Mouse (Mus musculus) embryonic facial prominence, embryonic 14.5 days (tissue): Measurements from ENCODE around the gene Mmp17. TPM values are rescaled to one million over a fixed set of nuclear protein-coding genes. Genes with fewer than 3 reads are reported as not detected.

Experiments
- ATAC-seq: fragments of 200-750 bp; cut with Nextera tagmentation; 2 replicates; pipeline ENCODE4 v1.8.0; 2017; ENCODE audit warnings: low read depth, moderate number of reproducible peaks, moderate TSS enrichment
- DNase-seq: peaks from one replicate; pipeline ENCODE4 v3.0.0-alpha.2; 2015; ENCODE audit warnings: low spot score
- H3K27ac ChIP-seq: fragments of 300-500 bp; sonication (generic); replicated peaks from 2 replicates; pipeline ENCODE4 v1.5.1; 2014; ENCODE audit warnings: low read depth, mild to moderate bottlenecking, low read length, moderate library complexity
- H3K27me3 ChIP-seq: fragments of 300-500 bp; sonication (generic); replicated peaks from 2 replicates; pipeline ENCODE4 v1.6.1; 2014; ENCODE audit warnings: low read length; ENCODE audit not compliant: control insufficient read depth, insufficient read depth
- H3K36me3 ChIP-seq: fragments of 300-500 bp; sonication (generic); 2 replicates; pipeline ENCODE4 v1.6.1; 2014; ENCODE audit warnings: low read length, mixed read lengths; ENCODE audit not compliant: control insufficient read depth, insufficient read depth
- H3K4me1 ChIP-seq: fragments of 300-500 bp; sonication (generic); 2 replicates; pipeline ENCODE4 v1.6.1; 2014; ENCODE audit warnings: antibody characterized with exemption, low read length; ENCODE audit not compliant: control insufficient read depth, insufficient read depth
- H3K4me2 ChIP-seq: fragments of 300-500 bp; sonication (generic); 2 replicates; pipeline ENCODE4 v1.6.1; 2014; ENCODE audit warnings: low read depth, mild to moderate bottlenecking, low read length, moderate library complexity, mixed read lengths
- H3K4me3 ChIP-seq: fragments of 300-500 bp; sonication (generic); 2 replicates; pipeline ENCODE4 v1.5.1; 2014; ENCODE audit warnings: low read depth, mild to moderate bottlenecking, low read length
- H3K9ac ChIP-seq: fragments of 300-500 bp; sonication (generic); 2 replicates; pipeline ENCODE4 v1.6.1; 2014; ENCODE audit warnings: low read depth, mild to moderate bottlenecking, low read length, moderate library complexity, mixed read lengths
- H3K9me3 ChIP-seq: fragments of 300-500 bp; sonication (generic); 2 replicates; pipeline ENCODE4 v1.6.1; 2016; ENCODE audit warnings: low read length; ENCODE audit not compliant: control insufficient read depth
- WGBS: fragments of 180-500 bp; shearing (Covaris S2); extraction: QIAGEN DNeasy Blood & Tissue Kit; methylation state at CpG from one replicate; pipeline ENCODE4 v1.1.7; 2014; 5-methylcytosine and 5-hydroxymethylcytosine counted together
- polyA plus RNA-seq: library from polyadenylated mRNA; unstranded; fragments of >200 nt; fragmentation: Nextera tagmentation; extraction: Ambion mirVana; gene quantifications from 2 replicates; pipeline ENCODE4 v1.2.1, GENCODE M21; 2014

The Mmp17 gene
- polyA plus RNA-seq, 1 experiment from 2014 or later, result 2.1 TPM

DNA sequence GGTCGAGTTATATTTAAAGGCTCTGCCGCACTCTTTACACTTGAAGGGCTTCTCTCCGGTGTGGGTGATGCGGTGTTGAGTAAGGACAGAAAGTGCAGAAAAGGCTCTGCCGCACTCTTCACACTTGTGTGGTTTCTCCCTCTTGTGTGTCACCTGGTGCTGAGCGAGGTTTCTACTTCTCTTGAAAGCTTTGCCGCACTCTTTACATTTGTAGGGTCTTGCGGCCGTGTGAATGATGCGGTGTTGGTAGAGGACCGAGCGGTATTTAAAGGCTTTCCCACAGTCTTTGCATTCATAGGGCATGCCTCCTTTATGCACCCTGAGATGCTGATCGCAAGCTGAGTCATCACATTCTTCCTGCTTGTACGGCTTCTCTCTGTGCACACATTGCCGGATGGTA is 74.0 kb downstream of the Mmp17 start:
- Histone ChIP-seq H3K4me3 (no peak overlapping the region), H3K4me1 (no peaks in the 10 kb centered on the region), H3K9me3 (no peaks in the 10 kb centered on the region), H3K9ac (no peak overlapping the region), H3K27ac (no peak overlapping the region), H3K27me3 (no peaks in the 10 kb centered on the region), H3K4me2 (no peak overlapping the region), H3K36me3 (peaks cover 60% of the 10 kb centered on the region)
- WGBS, result 92% methylated on average over 15 of the region's 15 CpGs
- no peak for DNase-seq
- ATAC-seq, result no peak

Other genes with a start within 250 kb of the Mmp17 start
- gene Sfswap, start 82.9 kb upstream of the Mmp17 start, polyA plus RNA-seq, result 44.4 and 44.5 TPM in 2 replicates
- gene Zfp11, start 85.9 kb downstream of the Mmp17 start, polyA plus RNA-seq, result 3.8 and 4.2 TPM in 2 replicates
- not detected in 2 replicates for gene Sept14, start 124.3 kb downstream of the Mmp17 start, polyA plus RNA-seq
- 196 and 210 TPM in 2 replicates for gene Mrps17, start 131.3 kb downstream of the Mmp17 start, polyA plus RNA-seq
- gene Nipsnap2, start 140.9 kb downstream of the Mmp17 start, polyA plus RNA-seq, result 112 and 116 TPM in 2 replicates
- gene Psph, start 203.3 kb downstream of the Mmp17 start, polyA plus RNA-seq, result 33.1 and 33.5 TPM in 2 replicates